Mouse (Mus musculus): ENCODE results near the gene 9330182O14Rik.

- TF ChIP-seq CTCF (IDR thresholded peaks at IDR 0.05; ENCODE audit: insufficient read depth, low read length) (no peak), POLR2A (IDR thresholded peaks at IDR 0.05; ENCODE audit: borderline replicate concordance, extremely low read depth, low read depth, low read length) (no peak)
Measured at GRCm38 (mm10) chr15:40129496-40129895, 4.7 kb upstream of the 9330182O14Rik start.
